Mouse (Mus musculus): ENCODE measurements around the gene Cdk9.

DNA sequence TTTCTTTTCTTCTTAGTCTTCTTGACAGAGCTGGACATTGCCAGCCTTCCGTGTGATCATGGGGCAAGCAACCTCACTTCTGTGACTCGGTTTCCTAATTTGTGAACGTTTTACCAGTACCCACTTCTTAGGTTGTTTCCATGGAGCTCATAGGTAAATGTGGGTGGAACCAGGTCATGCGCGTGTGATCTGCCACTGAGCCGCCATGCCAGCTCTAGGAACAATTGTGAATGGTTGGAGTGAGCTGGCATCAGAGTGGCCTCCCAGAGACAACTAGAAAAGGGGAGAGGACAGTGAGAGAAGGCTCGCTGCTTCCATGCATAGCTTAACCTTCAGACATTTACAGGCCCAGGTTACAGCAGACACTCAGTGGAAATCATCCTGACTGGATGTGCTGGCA is 44.7 kb downstream of the Cdk9 start:
- TF ChIP-seq CTCF (IDR thresholded peaks at IDR 0.05; ENCODE audit: low read depth, low read length): no peak
- TF ChIP-seq TAL1 (conservative IDR thresholded peaks at IDR 0.05; ENCODE audit: low read depth, low read length): no peak

Data from G1E (cell line).